Mouse (Mus musculus) spleen, postnatal 36 days (tissue): Measurements from ENCODE around the gene Pip4k2a.
"Not testable (repeated sequence)": the region's sequence is repeated elsewhere in the genome, so short reads cannot be mapped to it uniquely, and the experiment has no call there.

Experiments used
- DNase-seq, 2 experiments: peaks; one replicate each; pipeline ENCODE4 v3.0.0; 2022; ENCODE audit warnings: low spot score in 2 of 2, mixed read lengths in 1 of 2

Pip4k2a gene

DNA sequence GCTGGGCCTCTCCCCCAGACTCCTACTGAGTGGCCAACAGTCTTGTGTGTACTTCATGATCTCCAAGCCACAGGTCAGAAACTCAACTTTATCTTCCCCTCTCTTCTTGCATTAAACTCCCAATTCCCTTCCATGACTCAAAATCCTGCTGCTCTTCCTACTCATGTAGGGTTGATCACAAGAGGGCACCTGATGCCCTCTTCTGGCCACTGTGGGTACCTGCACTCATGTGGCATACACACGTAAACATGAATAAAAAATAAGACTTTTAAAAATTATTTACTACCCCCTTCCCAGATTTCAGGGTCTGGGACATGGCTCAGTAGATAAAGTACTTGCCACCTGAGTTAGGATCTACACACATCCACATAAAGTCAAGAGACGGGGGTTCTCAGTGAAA is 97.3 kb downstream of the Pip4k2a start:
- no peak for DNase-seq

- DNase-seq: peak; percentile 64 to 71
Observed at GRCm38 (mm10) chr2:18897742-18898256, 100.1 kb downstream of the Pip4k2a start.

DNA sequence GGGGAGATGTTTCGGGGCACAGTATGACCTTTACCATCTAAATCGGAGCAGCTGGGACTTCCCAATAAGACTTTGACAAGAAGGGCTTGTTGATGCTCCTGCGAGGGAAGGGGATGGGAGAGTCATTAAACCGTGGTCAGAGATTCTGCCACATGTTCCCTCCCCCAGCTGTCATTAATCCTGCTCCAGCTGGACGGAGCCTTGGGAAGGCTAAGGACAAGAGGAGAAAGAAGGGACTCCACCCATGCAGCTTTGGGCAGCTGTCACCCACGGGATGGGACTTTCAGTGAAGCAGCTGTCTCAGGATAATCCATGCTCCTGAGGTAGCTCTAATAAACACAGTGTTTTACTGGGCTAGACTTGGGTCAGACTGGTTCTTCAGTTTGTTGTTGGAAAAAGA is 101.9 kb downstream of the Pip4k2a start:
- DNase-seq: no peak

GRCm38 (mm10) chr2:18893336-18893735 is 104.6 kb downstream of the Pip4k2a start:
- DNase-seq: not testable (repeated sequence)

- no peak for DNase-seq
Observed at GRCm38 (mm10) chr2:18891991-18892537, 105.9 kb downstream of the Pip4k2a start.

- DNase-seq: no peak
Observed at GRCm38 (mm10) chr2:18890227-18891001, 107.5 kb downstream of the Pip4k2a start.

DNA sequence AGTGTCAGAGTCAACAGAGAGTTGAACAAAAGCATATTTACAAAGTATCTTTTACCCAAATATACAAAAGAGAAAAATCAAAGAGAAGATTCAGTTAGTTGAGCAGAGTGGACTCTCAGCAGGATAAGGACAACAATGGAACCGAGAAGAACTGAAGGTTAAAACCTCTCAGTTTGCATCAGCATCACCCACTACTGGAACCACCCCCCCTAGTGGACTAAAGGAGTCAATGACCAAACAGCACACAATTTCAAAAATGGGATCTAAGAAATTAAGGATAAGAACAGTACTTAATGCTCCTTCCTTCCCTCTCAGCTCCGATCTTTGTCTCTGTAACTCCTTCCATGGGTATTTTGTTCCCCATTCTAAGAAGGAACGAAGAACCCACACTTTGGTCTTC is 113.6 kb downstream of the Pip4k2a start:
- DNase-seq: no peak

DNA sequence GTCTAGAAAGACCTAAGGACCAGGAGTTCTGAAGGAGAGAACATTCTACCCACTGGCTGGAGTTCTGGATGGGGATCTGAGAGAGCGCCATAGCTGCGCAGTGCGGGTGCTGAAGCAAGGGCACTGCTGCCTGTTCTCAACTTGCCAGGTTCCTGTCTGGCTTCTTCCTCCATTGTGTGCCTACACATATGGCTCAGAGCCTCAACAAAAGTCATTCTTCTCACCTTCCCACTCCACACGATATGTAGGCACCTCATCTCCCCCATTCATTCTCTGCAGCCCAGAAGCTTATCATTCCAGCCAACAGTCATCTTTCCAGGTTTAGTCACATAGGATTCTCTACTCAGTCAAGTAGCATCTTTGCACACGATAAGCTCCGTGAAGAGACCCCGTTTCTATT is 123.3 kb downstream of the Pip4k2a start:
- DNase-seq: no peak

DNA sequence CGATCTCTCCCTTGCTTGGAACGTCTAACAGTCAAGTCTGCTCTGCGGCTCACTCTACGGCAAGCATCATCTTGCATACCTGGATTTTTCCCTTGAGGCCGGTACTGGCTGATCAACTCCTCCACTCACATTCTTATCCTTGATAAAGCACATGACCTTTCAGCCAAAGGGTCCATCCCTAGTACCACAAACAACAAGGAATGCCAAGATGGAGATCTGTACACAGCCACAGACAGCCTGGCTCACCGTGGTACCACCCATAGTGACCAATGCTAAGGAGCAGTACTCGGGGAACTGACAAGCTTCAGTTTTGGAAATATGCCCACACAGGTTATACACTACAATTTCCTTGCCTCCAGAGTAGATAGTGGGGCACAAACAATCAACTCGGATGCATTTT is 123.9 kb downstream of the Pip4k2a start:
- DNase-seq: no peak

DNA sequence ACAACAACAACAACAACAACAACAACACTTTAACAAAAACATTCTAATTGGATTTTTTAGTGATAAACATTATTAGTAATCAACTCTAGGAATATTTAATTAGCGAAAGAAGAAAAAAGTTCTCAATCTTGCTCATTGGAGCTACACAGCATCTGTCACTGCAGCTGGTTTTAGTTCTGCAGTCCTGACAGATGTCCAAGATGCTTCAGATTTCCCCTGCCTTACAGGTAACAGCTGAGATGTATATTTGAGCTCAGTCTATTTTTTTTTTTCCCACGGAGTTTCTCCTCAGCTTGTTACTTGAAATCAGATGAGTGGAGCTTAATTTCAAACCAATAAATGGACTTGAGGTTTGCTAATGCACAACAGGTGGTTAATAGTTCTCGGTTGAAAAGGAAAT is 124.5 kb downstream of the Pip4k2a start:
- no peak for DNase-seq

GRCm38 (mm10) chr2:18872797-18873196 is 125.1 kb downstream of the Pip4k2a start:
- DNase-seq: peak; percentile 70 to 73

- DNase-seq: peak; percentile 15 to 47
Observed at GRCm38 (mm10) chr2:18871087-18871486, 126.8 kb downstream of the Pip4k2a start.

GRCm38 (mm10) chr2:18867069-18867468 is 130.9 kb downstream of the Pip4k2a start:
- DNase-seq: peak in 1 of 2 experiments; percentile 21

DNA sequence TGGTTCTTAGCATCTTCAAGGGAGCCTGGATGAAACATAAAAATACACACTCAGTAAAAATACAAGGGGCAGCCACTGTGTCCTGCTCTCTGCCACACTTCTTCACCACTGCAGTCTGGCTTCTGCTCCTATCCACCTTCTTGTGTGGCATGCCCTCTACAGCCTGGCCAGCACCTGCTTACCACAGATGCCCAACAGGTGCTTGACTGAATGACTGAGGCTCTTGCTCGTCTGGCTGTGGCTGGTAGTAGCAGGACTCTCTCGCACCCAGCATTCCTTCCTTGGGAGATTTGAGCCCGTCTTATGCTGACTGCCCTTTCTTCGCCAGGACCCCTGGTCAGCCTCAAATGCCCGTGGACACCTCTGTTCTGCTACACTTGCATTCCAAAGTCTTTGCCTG is 133.2 kb downstream of the Pip4k2a start:
- DNase-seq: no peak

GRCm38 (mm10) chr2:18861607-18862158 is 136.2 kb downstream of the Pip4k2a start:
- peak; percentile 26 to 45 for DNase-seq

DNA sequence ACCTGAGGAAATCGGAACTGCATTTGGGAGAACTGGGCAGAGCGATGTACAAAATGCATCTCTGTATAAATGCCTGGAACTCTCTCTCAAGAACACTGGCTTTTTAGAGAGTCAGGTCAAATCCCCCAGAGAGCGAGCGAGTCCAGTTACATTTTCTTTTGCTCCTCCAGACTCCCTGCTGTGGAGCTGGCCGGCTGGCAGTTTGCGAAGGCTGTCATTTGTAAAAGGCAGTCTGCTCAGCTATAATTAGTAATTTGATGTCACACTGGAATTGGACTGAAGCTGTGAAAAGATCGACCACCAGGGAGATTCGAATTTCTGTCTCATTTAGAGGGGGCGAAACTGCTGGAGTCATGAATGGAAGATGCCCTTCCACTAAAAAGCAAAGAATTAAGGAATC is 137.2 kb downstream of the Pip4k2a start:
- DNase-seq: no peak

DNA sequence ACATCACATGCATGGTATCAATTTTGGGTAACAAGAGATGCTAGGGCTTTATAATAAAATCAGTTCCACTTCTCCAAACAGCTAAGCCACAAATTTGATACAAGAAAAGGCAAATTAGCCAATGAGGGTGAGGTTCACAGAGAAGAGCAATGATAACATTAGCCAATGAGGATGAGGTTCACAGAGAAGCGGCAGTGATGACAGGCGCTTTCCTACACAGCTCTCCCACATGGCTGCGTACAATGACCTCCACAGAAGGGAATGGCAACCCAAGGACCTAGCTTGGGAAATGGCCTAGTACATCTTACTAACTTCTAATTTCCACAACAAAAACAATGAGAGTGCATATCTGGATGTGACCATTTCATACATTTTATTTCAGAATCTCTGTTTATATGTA is 140.0 kb downstream of the Pip4k2a start:
- no peak for DNase-seq

DNA sequence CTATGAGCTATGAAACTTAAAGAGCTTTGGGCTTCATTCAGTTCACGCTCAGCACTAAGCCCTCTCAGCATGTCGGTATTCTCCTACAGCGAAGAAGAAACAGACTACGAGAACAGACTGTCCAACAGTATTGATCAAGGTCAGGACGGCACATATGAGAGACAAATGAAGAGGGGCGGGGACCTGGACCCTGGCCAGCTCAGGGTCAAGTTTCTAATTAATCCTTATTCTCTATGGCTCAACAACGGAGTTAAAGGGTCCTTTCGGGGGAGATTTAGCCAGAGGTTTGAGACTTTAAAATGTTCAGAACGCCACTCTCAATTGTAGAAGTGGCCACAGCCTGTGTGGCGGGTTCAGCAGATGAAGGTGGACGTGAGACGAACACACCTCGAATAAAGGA is 141.5 kb downstream of the Pip4k2a start:
- no peak for DNase-seq

GRCm38 (mm10) chr2:18855246-18855645 is 142.7 kb downstream of the Pip4k2a start:
- DNase-seq: no peak

GRCm38 (mm10) chr2:18853345-18853744 is 144.6 kb downstream of the Pip4k2a start:
- DNase-seq: no peak

GRCm38 (mm10) chr2:18850657-18851056 is 147.3 kb downstream of the Pip4k2a start:
- DNase-seq: no peak

GRCm38 (mm10) chr2:18848074-18848629 is 149.8 kb downstream of the Pip4k2a start:
- no peak for DNase-seq

DNA sequence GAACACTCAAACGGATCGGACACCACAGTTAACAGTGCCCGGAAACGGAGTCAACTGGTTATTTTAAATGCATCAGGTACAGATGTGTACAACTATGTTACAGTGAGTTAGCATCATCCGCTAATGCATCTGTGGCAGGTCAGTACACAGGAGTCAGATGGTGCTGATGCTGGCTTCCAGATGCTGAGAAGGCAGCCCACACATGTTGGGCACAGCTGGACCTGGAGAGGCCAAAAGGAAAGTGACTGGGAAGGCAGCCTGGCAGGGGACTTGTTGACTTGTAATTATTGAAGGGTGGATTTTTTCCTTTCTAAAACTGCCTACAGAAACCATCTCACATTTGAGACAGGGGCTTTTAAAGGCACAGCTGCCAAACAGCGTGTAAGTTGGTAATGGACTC is 155.4 kb downstream of the Pip4k2a start:
- no peak for DNase-seq
